Mouse (Mus musculus): Measurements from ENCODE around the gene Pcdh11x. TPM values are rescaled to one million over a fixed set of nuclear protein-coding genes. Genes with fewer than 3 reads are reported as not detected.

Gene Pcdh11x
- polyA plus RNA-seq, 1 experiment from 2014 or later: 3.7 TPM

DNA sequence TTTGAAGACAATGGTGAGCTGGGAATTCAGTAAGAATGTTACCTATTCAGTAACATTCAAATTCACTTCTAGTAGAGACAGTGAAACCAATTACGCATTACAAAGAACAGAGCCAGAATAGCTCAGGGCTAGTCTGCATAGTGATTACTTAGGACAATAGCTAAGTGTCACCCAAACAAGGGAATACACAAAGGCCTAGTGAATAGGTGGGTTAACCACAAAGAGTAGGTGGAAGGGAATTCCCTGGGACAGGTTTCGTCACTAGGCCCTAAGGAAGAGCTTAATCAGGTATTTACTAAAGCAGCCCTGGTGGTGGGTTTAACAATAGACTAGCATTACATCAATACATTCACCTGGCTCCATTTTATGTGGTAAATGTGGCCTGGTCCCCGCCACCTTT lies 654.5 kb downstream of the Pcdh11x start:
- H3K36me3 ChIP-seq (ENCODE audit: control insufficient read depth, insufficient read depth, low read length): no peaks in the 10 kb centered on the region
- DNase-seq (ENCODE audit: low spot score): no peak
- no peaks in the 10 kb centered on the region for H3K4me1 ChIP-seq (replicated peaks; ENCODE audit: control insufficient read depth, insufficient read depth, low read length)
- no peak overlapping the region for H3K27ac ChIP-seq (ENCODE audit: low read depth, low read length)
- H3K27me3 ChIP-seq (ENCODE audit: control insufficient read depth, insufficient read depth, low read length): no peaks in the 10 kb centered on the region
- ATAC-seq (ENCODE audit: low FRiP score): no peak
- 82% methylated on average over 3 of the region's 3 CpGs for WGBS
- H3K4me2 ChIP-seq (replicated peaks; ENCODE audit: low read depth, low read length): no peak overlapping the region
- no peak overlapping the region for H3K9ac ChIP-seq (ENCODE audit: low read depth, low read length)
- H3K4me3 ChIP-seq (ENCODE audit: low read depth, low read length): no peak overlapping the region
- no peaks in the 10 kb centered on the region for H3K9me3 ChIP-seq (ENCODE audit: control insufficient read depth, low read length)

Other genes starting within 250 kb of the Pcdh11x start
- gene H2afb3, start 22.8 kb downstream of the Pcdh11x start, polyA plus RNA-seq (2014; fragmentation: Nextera tagmentation; extraction: Ambion mirVana): not detected in 2 replicates

Data from hindbrain, embryonic 11.5 days (tissue).